Mouse (Mus musculus) embryonic facial prominence, embryonic 11.5 days (tissue): ENCODE data around the gene Tex44. TPM values are rescaled to one million over a fixed set of nuclear protein-coding genes. Genes with fewer than 3 reads are reported as not detected.
"Not testable (repeated sequence)": the region's sequence is repeated elsewhere in the genome, so short reads cannot be mapped to it uniquely, and the experiment has no call there.

Experiments used
- ATAC-seq: fragments of 200-750 bp; cut with Nextera tagmentation; replicated peaks from 2 replicates; pipeline ENCODE4 v1.8.0; 2017; ENCODE audit warnings: low read depth; ENCODE audit not compliant: insufficient number of reproducible peaks, low FRiP score, low TSS enrichment
- DNase-seq: peaks from one replicate; pipeline ENCODE4 v3.0.0-alpha.2; 2015; ENCODE audit warnings: low spot score
- H3K27ac ChIP-seq: fragments of 300-500 bp; sonication (generic); replicated peaks from 2 replicates; pipeline ENCODE4 v1.5.1; 2014; ENCODE audit warnings: mild to moderate bottlenecking, low read depth, low read length, control low read depth
- H3K27me3 ChIP-seq: fragments of 300-500 bp; sonication (generic); 2 replicates; pipeline ENCODE4 v1.6.1; 2014; ENCODE audit warnings: mild to moderate bottlenecking, low read length, moderate library complexity, mixed read lengths; ENCODE audit not compliant: control insufficient read depth, insufficient read depth
- H3K36me3 ChIP-seq: fragments of 300-500 bp; sonication (generic); replicated peaks from 2 replicates; pipeline ENCODE4 v1.6.1; 2014; ENCODE audit warnings: low read depth, mild to moderate bottlenecking, low read length, moderate library complexity, mixed read lengths; ENCODE audit not compliant: control insufficient read depth, insufficient read depth
- H3K4me1 ChIP-seq: fragments of 300-500 bp; sonication (generic); 2 replicates; pipeline ENCODE4 v1.6.1; 2014; ENCODE audit warnings: low read length, mixed read lengths; ENCODE audit not compliant: control insufficient read depth, insufficient read depth
- H3K4me2 ChIP-seq: fragments of 300-500 bp; sonication (generic); 2 replicates; pipeline ENCODE4 v1.6.1; 2014; ENCODE audit warnings: low read depth, mild to moderate bottlenecking, control low read depth, low read length, moderate library complexity
- H3K4me3 ChIP-seq: fragments of 300-500 bp; sonication (generic); 2 replicates; pipeline ENCODE4 v1.5.1; 2014; ENCODE audit warnings: low read depth, low read length, control low read depth
- H3K9ac ChIP-seq: fragments of 300-500 bp; sonication (generic); replicated peaks from 2 replicates; pipeline ENCODE4 v1.6.1; 2014; ENCODE audit warnings: mild to moderate bottlenecking, control low read depth, low read length
- H3K9me3 ChIP-seq: fragments of 300-500 bp; sonication (generic); replicated peaks from 2 replicates; pipeline ENCODE4 v1.6.1; 2016; ENCODE audit warnings: mild to moderate bottlenecking, low read length, inconsistent platforms, mixed read lengths; ENCODE audit not compliant: control insufficient read depth
- WGBS: fragments of 180-500 bp; shearing (Covaris S2); extraction: QIAGEN DNeasy Blood & Tissue Kit; methylation state at CpG from one replicate; pipeline ENCODE4 v1.1.7; 2014; 5-methylcytosine and 5-hydroxymethylcytosine counted together
- polyA plus RNA-seq: library from polyadenylated mRNA; unstranded; fragments of >200 nt; fragmentation: Nextera tagmentation; extraction: Ambion mirVana; gene quantifications from 2 replicates; pipeline ENCODE4 v1.2.1, GENCODE M21; 2014

Gene Tex44
- polyA plus RNA-seq, 1 experiment from 2014 or later = not detected

DNA sequence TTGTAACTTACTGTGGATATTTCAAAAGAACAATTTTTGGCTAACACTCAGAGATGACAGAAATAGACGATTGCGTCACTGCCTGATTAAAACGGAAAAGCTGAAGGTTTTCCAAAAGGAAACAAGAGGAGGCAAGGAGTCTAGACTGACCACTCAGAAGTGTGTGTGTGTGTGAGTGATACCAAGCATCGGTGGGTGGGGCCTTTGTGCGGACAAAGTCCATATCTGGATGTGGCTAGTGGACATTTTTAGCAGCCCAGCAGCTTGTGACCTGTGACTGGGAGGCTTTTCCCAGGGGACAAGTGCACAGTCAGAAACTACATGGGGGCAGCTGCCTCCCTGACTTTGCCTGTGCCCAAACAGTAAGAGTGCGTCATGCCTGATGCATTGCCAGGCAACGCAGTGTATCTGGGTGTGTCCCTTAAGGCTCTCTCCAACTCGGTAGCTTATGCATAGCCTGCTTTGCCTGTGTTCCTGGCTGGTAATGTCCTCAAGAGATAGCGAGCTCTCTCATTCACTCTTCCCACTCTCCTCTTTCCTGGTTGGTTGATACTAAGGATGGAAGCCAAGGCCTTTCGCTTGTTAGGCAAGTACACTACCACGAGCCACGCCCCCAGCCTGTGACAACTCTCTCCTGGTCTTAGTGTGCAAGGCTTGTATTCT, 44.5 kb downstream of the Tex44 start:
- Histone ChIP-seq H3K9me3 (no peaks in the 10 kb centered on the region), H3K4me1 (no peaks in the 10 kb centered on the region), H3K4me2 (no peak overlapping the region), H3K9ac (no peak overlapping the region), H3K4me3 (no peak overlapping the region), H3K27me3 (no peaks in the 10 kb centered on the region), H3K27ac (no peak overlapping the region), H3K36me3 (no peaks in the 10 kb centered on the region)
- 83% methylated on average over 12 of the region's 12 CpGs for WGBS
- no peak for DNase-seq
- 0 out of 2 replicates have a peak, but pooled peaks have one; percentile 31 for ATAC-seq

- ATAC-seq, H3K9ac ChIP-seq, H3K4me1 ChIP-seq, H3K27me3 ChIP-seq, H3K9me3 ChIP-seq, H3K4me3 ChIP-seq, H3K27ac ChIP-seq, H3K4me2 ChIP-seq, H3K36me3 ChIP-seq, DNase-seq: not testable (repeated sequence)
- 72% methylated on average over 11 of the region's 11 CpGs for WGBS
These were observed 45.4 kb downstream of the Tex44 start for GRCm38 (mm10) chr1:86471504-86471961.

DNA sequence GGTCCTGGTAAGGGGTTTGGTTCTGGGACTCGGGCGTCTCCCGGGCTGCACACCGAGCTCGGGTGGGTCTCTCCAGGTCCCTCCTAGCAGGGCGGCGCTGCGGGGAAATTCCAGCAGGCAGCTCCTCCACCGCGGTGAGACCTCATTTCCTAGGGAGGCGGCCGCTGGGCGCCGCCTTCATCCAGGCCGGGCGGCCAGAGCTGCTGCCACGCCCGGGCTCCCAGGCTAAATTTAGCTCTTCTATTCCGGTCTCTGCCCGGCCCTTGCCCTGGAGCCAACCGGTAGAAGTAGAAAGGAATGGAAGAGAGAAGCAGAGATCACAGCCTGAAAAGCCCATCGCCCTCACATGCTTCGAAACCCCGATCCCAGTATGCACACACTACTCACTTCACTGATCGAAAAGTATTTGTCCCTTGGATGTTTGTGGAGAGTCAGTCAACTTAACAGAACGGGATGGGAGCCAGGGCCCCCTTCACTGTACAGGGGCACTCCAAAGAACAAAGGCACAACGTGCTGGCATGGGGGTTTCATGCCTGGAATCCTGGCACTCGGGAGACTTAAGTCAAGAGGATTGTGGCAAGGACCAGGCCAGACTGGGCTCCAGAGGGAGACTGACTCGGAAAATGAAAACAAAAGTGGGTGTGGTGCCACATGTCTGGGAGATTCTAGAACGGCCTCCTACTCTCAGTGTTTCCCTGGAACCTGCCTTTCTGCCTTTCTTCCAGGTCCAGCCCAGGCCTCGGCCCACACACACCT, 46.2 kb downstream of the Tex44 start:
- ATAC-seq (peak; percentile 19; the same call in 1 of the 2 replicates), DNase-seq (peak; percentile 70)
- Histone ChIP-seq H3K36me3 (no peaks in the 10 kb centered on the region), H3K4me3 (no peak overlapping the region), H3K27ac (peak overlapping the region; percentile 74), H3K4me1 (no peaks in the 10 kb centered on the region), H3K4me2 (peak overlapping the region; percentile 26; the same call in 1 of the 2 replicates), H3K9me3 (no peaks in the 10 kb centered on the region), H3K27me3 (no peaks in the 10 kb centered on the region), H3K9ac (peak overlapping the region; percentile 58)
- WGBS = 21% methylated on average over 31 of the region's 31 CpGs

DNA sequence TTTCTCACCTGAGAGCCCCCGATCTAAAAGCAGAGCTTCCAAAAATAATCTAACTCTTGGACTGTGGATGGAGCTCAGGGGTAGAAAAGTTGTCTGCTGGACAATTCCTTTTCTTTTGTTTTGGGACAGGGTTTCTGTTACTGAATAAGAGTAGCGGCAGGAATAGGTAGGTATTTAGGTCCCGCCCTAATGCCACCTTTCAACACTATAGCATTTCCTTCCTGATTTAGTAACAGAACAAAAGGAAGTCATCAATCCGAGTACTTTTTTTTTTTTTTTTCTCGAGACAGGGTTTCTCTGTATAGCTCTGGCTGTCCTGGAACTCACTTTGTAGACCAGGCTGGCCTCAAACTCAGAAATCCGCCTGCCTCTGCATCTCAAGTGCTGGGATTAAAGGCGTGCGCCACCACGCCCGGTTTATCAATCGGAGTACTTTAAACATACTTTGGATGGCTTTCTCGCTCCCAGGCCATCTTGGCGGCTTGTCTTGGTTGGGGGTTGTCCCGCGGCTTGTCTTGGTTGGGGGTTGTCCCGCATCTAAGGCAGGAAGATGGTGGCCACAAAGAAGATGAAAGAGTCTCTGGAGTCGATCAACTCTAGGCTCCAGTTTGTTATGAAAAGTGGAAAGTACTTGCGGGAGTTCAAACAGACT, 47.1 kb downstream of the Tex44 start:
- no peak overlapping the region for H3K4me3 ChIP-seq
- H3K9ac ChIP-seq = peak overlapping the region; percentile 58; the same call in 1 of the 2 replicates
- no peaks in the 10 kb centered on the region for H3K27me3 ChIP-seq
- H3K36me3 ChIP-seq = no peaks in the 10 kb centered on the region
- no peak overlapping the region for H3K4me2 ChIP-seq
- no peaks in the 10 kb centered on the region for H3K4me1 ChIP-seq
- no peaks in the 10 kb centered on the region for H3K9me3 ChIP-seq
- WGBS = 92% methylated on average over 18 of the region's 18 CpGs
- no peak overlapping the region for H3K27ac ChIP-seq
- DNase-seq (no peak), ATAC-seq (no peak)

Other genes with a start within 250 kb of the Tex44 start
- gene B3gnt7, start 123.5 kb upstream of the Tex44 start, polyA plus RNA-seq = 5.1 and 6.1 TPM in 2 replicates
- 391 and 429 TPM in 2 replicates for gene Ncl, start 66.9 kb upstream of the Tex44 start, polyA plus RNA-seq
- not detected in 2 replicates for gene Nmur1, start 101 bp upstream of the Tex44 start, polyA plus RNA-seq
- 4,004 and 4,291 TPM in 2 replicates for gene Ptma, start 100.4 kb downstream of the Tex44 start, polyA plus RNA-seq
- gene Pde6d, start 156.3 kb downstream of the Tex44 start, polyA plus RNA-seq = 85.4 and 88.4 TPM in 2 replicates
- gene Cops7b, start 156.6 kb downstream of the Tex44 start, polyA plus RNA-seq = 56.5 and 58.8 TPM in 2 replicates
- gene Nppc, start 244.2 kb downstream of the Tex44 start, polyA plus RNA-seq = 0.34 and 1.4 TPM in 2 replicates